Mouse (Mus musculus): ENCODE results near the gene Snap25.

GRCm38 (mm10) chr2:136670539-136671271 is 42.5 kb upstream of the Snap25 start:
- no peak for TF ChIP-seq TAL1 (IDR thresholded peaks at IDR 0.05; ENCODE audit: low read length)
- no peak for TF ChIP-seq GATA1 (IDR thresholded peaks at IDR 0.05; ENCODE audit: low read length)

Measured in erythroblast, embryonic 14.5 days (primary cell).